Mouse (Mus musculus) 416B (cell line): ENCODE measurements around the gene Zp2.

Experiments used
- DNase-seq: peaks from one replicate; pipeline ENCODE4 v3.0.0; 2011; ENCODE audit warnings: low read depth

Zp2 gene

DNA sequence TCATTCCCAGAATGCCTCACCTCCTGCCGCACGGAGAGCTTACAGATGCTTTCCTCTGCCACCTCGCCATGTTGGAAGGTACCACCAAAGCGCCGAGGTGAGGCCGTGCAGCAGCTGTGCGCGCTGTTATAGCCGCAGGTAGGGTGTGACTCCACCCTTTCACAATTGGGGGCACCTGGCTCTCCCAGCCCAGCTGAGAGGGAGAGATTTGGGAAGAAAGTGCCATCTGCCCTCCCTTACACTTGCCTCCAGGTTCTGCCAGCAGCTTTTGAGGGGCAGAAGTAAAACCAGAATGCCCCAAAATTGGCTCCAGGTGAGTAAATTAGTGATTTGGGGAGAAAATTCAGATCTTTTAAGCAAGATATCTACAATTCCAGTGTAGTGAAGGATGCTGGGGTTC lies at the start of gene Zp2:
Gene Zp2, minus strand, starts transcription at position 101 of the 400 bp plus-strand sequence.
- DNase-seq, result no peak

GRCm38 (mm10) chr7:120192816-120193215 lies 47.7 kb upstream of the Zp2 start:
- DNase-seq, result no peak

- DNase-seq, result no peak
These were observed 47.1 kb upstream of the Zp2 start for GRCm38 (mm10) chr7:120192207-120192606.

- DNase-seq, result no peak
These were observed 45.1 kb upstream of the Zp2 start for GRCm38 (mm10) chr7:120190150-120190665.

DNA sequence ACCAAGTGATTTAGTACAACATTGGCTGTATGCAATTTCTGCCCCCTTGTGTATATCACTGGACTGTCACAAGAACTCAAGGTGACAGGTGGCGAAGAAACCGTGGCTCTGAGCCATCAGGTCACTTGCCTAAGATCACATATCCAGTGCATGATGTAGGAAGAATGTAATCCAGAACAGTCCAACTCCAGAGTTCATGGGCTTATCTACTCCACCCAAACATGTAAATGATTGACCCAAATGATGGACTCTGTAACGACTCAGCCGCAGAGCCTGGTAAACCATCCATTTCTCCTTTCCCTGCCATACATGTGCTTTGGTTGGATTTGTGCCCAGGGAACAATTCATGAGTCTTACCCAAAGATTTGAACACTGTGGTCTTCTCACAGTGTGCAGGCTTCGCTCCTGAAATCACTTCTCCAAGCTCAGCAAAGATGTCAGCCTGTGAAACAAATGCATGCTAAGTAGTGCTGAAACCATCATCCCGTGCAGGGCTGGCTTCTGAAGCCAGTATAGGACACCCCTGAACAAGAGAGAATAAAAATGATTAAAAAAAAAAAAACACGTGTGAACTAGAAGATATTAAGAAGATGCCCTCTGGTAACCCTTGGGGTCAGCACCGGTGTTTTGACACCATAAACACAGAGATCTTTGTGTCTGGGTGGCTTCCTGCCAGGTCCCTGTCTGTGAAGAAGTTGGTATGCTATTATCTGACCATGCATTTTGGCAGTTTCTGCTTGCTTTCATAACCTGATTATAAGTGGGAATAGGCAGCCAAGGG lies 44.5 kb upstream of the Zp2 start:
- DNase-seq, result no peak

- no peak for DNase-seq
These were observed 43.9 kb upstream of the Zp2 start for GRCm38 (mm10) chr7:120188946-120189345.

DNA sequence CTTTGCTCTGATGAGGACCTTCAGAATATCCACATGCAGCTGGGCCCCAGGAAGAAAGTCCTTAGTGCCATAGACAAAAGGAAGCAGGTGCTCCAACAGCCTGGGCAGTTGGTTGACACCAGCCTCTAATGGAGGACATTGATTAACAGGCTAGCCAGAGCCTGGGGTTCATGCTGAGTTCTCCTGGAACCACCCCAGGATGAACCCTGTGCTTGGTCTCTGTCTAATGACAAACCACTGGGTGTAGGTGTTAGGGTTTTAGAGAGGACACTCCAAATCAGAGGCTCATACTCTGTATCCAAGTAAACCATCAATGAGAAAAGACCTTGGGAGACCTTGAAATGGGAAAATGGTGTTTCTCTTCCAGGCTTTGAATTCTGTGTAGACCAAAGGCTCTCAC lies 37.8 kb upstream of the Zp2 start:
- DNase-seq, result no peak

- no peak for DNase-seq
These were observed 36.5 kb upstream of the Zp2 start for GRCm38 (mm10) chr7:120181401-120182230.

GRCm38 (mm10) chr7:120180547-120180946 lies 35.5 kb upstream of the Zp2 start:
- DNase-seq, result peak; percentile 12

GRCm38 (mm10) chr7:120178935-120179334 lies 33.8 kb upstream of the Zp2 start:
- DNase-seq, result no peak

DNA sequence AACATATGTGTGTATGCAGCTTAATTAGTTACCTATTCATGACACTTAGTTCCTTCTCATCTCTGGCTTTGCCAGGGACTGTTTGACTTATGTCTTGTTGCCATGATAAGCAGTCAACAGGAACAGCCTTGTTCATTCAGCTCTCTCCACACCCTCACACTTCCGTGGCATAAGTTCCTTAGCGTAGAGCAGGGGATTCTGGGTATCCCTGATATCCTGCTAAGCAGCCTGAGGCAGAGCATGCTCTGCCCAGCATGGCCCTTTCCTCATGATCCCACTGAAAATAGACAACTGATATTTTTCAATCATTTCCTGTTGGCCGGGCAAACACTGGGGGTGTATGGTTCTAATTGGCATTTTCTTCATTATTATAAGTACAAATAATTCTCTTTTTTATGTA lies 32.5 kb upstream of the Zp2 start:
- DNase-seq, result no peak

GRCm38 (mm10) chr7:120174723-120175504 lies 29.8 kb upstream of the Zp2 start:
- DNase-seq, result no peak

DNA sequence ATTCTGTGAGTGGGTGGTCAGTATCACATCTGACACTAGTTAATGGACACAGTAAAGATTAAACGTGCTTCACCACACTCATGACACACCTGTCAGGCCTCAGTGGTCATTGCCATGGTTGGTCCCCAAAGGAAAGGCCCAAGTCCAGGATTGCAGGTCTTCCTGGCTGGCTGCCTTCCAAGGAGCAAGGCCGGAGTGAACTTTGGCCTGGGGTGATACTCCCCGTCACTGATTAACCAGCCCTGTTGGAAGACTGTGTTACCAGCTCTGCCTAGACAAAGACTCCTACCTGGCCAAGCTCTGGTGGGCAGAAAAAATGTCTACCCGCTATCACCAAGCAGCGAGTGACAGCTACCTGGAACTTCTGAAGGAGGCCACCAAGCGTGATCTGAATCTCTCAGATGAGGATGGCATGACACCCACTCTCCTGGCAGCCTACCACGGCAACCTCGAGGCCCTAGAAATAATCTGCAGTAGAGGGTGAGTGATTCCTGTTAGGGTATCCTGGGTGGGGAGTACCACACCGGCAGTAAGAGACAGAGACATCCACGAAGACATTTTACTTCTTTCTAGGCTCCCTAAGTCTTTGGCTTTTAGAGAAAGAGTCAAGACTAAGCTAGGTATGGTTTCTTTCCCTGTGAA lies 28.6 kb upstream of the Zp2 start, which contains the start of gene Anks4b:
Gene Anks4b, plus strand, starts transcription at position 256 of the 642 bp plus-strand sequence.
- no peak for DNase-seq

- DNase-seq, result no peak
These were observed 27.2 kb upstream of the Zp2 start for GRCm38 (mm10) chr7:120172188-120172700.

GRCm38 (mm10) chr7:120163581-120164251 lies 18.6 kb upstream of the Zp2 start:
- DNase-seq, result no peak

- DNase-seq, result no peak
These were observed 13.1 kb upstream of the Zp2 start for GRCm38 (mm10) chr7:120158121-120158613.

GRCm38 (mm10) chr7:120157575-120158061 lies 12.5 kb upstream of the Zp2 start:
- no peak for DNase-seq

DNA sequence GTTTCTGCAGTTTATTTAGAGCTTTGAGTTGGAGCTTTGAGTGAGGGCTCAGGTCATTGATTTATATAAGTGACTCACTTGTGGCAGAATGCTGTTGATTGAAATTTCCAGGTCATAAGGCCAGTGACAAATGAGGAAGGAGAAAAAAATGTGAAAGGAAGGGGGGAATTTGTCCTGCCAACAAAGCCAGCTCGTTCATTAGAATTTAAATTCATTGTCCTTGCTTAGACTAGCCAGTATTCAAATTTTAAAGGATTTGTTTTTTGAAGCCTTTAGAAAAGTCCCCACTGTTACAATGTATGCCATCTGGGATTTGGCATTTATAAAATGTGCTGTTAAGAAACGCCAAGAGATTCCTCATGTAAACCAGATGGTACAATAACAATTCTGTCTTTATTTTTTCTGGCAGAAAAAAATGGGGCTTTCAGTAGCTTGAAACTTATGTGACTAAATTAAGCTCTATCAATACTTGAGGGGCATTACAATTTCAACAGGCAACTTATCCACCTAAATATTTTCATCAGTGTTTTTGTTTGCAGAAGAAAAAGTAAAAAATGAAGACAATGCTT lies 11.8 kb upstream of the Zp2 start:
- no peak for DNase-seq

DNA sequence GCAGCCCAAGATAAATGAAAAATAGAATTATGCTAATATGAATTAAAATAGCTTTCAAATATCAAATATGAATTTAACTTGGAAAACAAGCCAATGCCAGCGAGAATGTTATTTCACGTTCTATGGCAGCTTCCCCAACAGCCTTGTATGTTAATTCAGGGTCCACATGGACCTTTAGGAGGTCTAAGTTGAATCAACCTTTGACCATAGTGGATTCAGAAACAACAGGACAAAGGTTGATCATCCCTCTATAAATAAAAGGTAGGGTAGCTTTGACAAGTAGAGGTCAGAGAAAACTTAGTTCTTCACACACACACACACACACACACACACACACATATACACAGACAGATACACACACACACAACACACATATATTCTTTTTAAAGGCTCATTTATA lies 5.8 kb upstream of the Zp2 start:
- no peak for DNase-seq

GRCm38 (mm10) chr7:120150257-120150656 lies 5.2 kb upstream of the Zp2 start:
- no peak for DNase-seq
